Mouse (Mus musculus) bone marrow, adult 2 months (tissue): Measurements from ENCODE around the gene Dcdc2c.

Experiments
- CTCF ChIP-seq: fragments of 200-500 bp; IDR thresholded peaks from 2 replicates; pipeline ENCODE4 v1.5.1; 2011; ENCODE audit warnings: low read length, control low read depth; ENCODE audit not compliant: control insufficient read depth, insufficient read depth
- POLR2A ChIP-seq: fragments of 200-500 bp; IDR thresholded peaks from 2 replicates; pipeline ENCODE4 v1.6.1; 2011; ENCODE audit warnings: low read depth, mild to moderate bottlenecking, control low read depth, low read length, borderline replicate concordance; ENCODE audit not compliant: control insufficient read depth

DNA sequence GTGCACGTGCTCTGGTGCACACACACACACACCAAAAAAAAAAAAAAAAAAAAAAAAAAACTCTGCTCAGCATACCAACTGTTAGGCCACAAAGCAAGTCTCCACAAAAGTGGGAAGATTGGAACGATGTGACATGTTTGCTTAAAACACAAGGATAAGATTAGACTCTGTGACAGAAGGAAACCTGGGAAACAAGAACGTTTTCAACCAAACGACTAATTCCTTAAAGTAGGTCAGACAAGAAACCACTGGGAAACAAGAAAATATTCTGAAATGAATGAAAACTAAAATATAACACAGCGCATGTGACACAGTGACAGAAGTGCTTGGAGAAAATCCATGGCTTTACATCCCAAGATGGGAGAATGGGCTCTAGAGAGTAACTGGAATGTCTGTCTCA lies 57.9 kb downstream of the Dcdc2c start:
- TF ChIP-seq POLR2A (no peak), CTCF (no peak)
